Mouse (Mus musculus): Measurements from ENCODE around the gene Prr13.

Prr13 gene

GRCm38 (mm10) chr15:102461430-102462075 lies 2.7 kb downstream of the Prr13 start:
- DNase-seq, result no peak

- DNase-seq, result no peak
Observed at GRCm38 (mm10) chr15:102463666-102464065, 4.8 kb downstream of the Prr13 start.

- peak; percentile 38 for DNase-seq
Observed at GRCm38 (mm10) chr15:102468675-102469370, 10.0 kb downstream of the Prr13 start.

- peak; percentile 98 for DNase-seq
Observed at GRCm38 (mm10) chr15:102470183-102470604, 11.4 kb downstream of the Prr13 start, which contains the start of gene Pcbp2. Gene Pcbp2 (plus strand): TSS chr15:102470539.

GRCm38 (mm10) chr15:102470605-102471294 lies 11.9 kb downstream of the Prr13 start:
- DNase-seq, result peak; percentile 85

- DNase-seq, result no peak
Observed at GRCm38 (mm10) chr15:102471295-102471645, 12.4 kb downstream of the Prr13 start.

- DNase-seq, result no peak
Observed at GRCm38 (mm10) chr15:102471727-102472126, 12.9 kb downstream of the Prr13 start.

GRCm38 (mm10) chr15:102473246-102473645 lies 14.4 kb downstream of the Prr13 start:
- no peak for DNase-seq

GRCm38 (mm10) chr15:102474520-102474919 lies 15.7 kb downstream of the Prr13 start:
- DNase-seq, result no peak

- no peak for DNase-seq
Observed at GRCm38 (mm10) chr15:102483136-102483535, 24.3 kb downstream of the Prr13 start.

GRCm38 (mm10) chr15:102485853-102486252 lies 27.0 kb downstream of the Prr13 start:
- DNase-seq, result no peak

GRCm38 (mm10) chr15:102487664-102488063 lies 28.8 kb downstream of the Prr13 start:
- no peak for DNase-seq

- no peak for DNase-seq
Observed at GRCm38 (mm10) chr15:102498322-102498721, 39.5 kb downstream of the Prr13 start.

- DNase-seq, result no peak
Observed at GRCm38 (mm10) chr15:102499370-102499769, 40.5 kb downstream of the Prr13 start.

- no peak for DNase-seq
Observed at GRCm38 (mm10) chr15:102499851-102500250, 41.0 kb downstream of the Prr13 start.

- no peak for DNase-seq
Observed at GRCm38 (mm10) chr15:102500479-102500878, 41.7 kb downstream of the Prr13 start.

- DNase-seq, result no peak
Observed at GRCm38 (mm10) chr15:102501084-102501814, 42.4 kb downstream of the Prr13 start.

GRCm38 (mm10) chr15:102502254-102502840 lies 43.5 kb downstream of the Prr13 start:
- no peak for DNase-seq

GRCm38 (mm10) chr15:102503447-102503846 lies 44.6 kb downstream of the Prr13 start, which contains the start of gene Gm10337:
Gene Gm10337 (plus strand): TSS chr15:102503722.
- DNase-seq, result no peak

- DNase-seq, result no peak
Observed at GRCm38 (mm10) chr15:102503924-102504782, 45.3 kb downstream of the Prr13 start.

GRCm38 (mm10) chr15:102505073-102505769 lies 46.4 kb downstream of the Prr13 start:
- no peak for DNase-seq
